Mouse (Mus musculus): Measurements from ENCODE around the gene Ifit1. TPM values are rescaled to one million over a fixed set of nuclear protein-coding genes. Genes with fewer than 3 reads are reported as not detected.

Gene Ifit1
- polyA plus RNA-seq, 1 experiment from 2014 or later: 1.4 TPM

Other genes with a start within 250 kb of the Ifit1 start
- 2.7 and 4.1 TPM in 2 replicates for gene Ch25h, start 165.7 kb upstream of the Ifit1 start, polyA plus RNA-seq (2015; fragmentation: Nextera tagmentation; extraction: Ambion mirVana)
- 31.2 and 32.4 TPM in 2 replicates for gene Lipa, start 113.4 kb upstream of the Ifit1 start, polyA plus RNA-seq (2015; fragmentation: Nextera tagmentation; extraction: Ambion mirVana)
- gene Ifit2, start 90.2 kb upstream of the Ifit1 start, polyA plus RNA-seq (2015; fragmentation: Nextera tagmentation; extraction: Ambion mirVana): 6.2 and 6.3 TPM in 2 replicates
- gene Ifit3, start 57.3 kb upstream of the Ifit1 start, polyA plus RNA-seq (2015; fragmentation: Nextera tagmentation; extraction: Ambion mirVana): 0.53 and 0.76 TPM in 2 replicates
- 0.27 and 0.37 TPM in 2 replicates for gene Ifit1bl1, start 38.9 kb upstream of the Ifit1 start, polyA plus RNA-seq (2015; fragmentation: Nextera tagmentation; extraction: Ambion mirVana)
- 0.17 and 0.30 TPM in 2 replicates for gene Ifit3b, start 32.9 kb upstream of the Ifit1 start, polyA plus RNA-seq (2015; fragmentation: Nextera tagmentation; extraction: Ambion mirVana)
- gene Ifit1bl2, start 128 bp upstream of the Ifit1 start, polyA plus RNA-seq (2015; fragmentation: Nextera tagmentation; extraction: Ambion mirVana): 1.8 and 2.3 TPM in 2 replicates
- 4.9 and 5.7 TPM in 2 replicates for gene Slc16a12, start 106.4 kb downstream of the Ifit1 start, polyA plus RNA-seq (2015; fragmentation: Nextera tagmentation; extraction: Ambion mirVana)
- gene Pank1, start 238.6 kb downstream of the Ifit1 start, polyA plus RNA-seq (2015; fragmentation: Nextera tagmentation; extraction: Ambion mirVana): 4.2 and 5.7 TPM in 2 replicates

All from stomach, embryonic 16.5 days (tissue).